Mouse (Mus musculus) heart, adult 8-10 months (tissue): ENCODE results near the gene Lpin1. TPM values are rescaled to one million over a fixed set of nuclear protein-coding genes. Genes with fewer than 3 reads are reported as not detected.

Experiments used
- DNase-seq: peaks from one replicate; pipeline ENCODE4 v3.0.0; 2022; ENCODE audit warnings: low spot score
- total RNA-seq, 4 experiments: library from RNA; stranded (reverse); gene quantifications; 2 replicates each; pipeline ENCODE4 v1.2.4; 2022

The Lpin1 gene
- total RNA-seq, 4 experiments from 2014 or later, result 152 to 176 (median 162) TPM

- DNase-seq, result no peak
These were observed 8.7 kb upstream of the Lpin1 start for GRCm38 (mm10) chr12:16619453-16619852.

GRCm38 (mm10) chr12:16618512-16619274 lies 7.9 kb upstream of the Lpin1 start:
- DNase-seq, result peak; percentile 82

- DNase-seq, result no peak
These were observed 5.0 kb upstream of the Lpin1 start for GRCm38 (mm10) chr12:16615738-16616137.

- no peak for DNase-seq
These were observed 3.8 kb upstream of the Lpin1 start for GRCm38 (mm10) chr12:16614556-16614955.

GRCm38 (mm10) chr12:16605624-16606023 lies 5.1 kb downstream of the Lpin1 start:
- DNase-seq, result no peak

GRCm38 (mm10) chr12:16602271-16602670 lies 8.5 kb downstream of the Lpin1 start:
- DNase-seq, result no peak

- DNase-seq, result no peak
These were observed 10.4 kb downstream of the Lpin1 start for GRCm38 (mm10) chr12:16600374-16600773.

- no peak for DNase-seq
These were observed 11.4 kb downstream of the Lpin1 start for GRCm38 (mm10) chr12:16599359-16599758.

- no peak for DNase-seq
These were observed 17.0 kb downstream of the Lpin1 start for GRCm38 (mm10) chr12:16593761-16594160.

- no peak for DNase-seq
These were observed 17.8 kb downstream of the Lpin1 start for GRCm38 (mm10) chr12:16593014-16593413.

- no peak for DNase-seq
These were observed 18.3 kb downstream of the Lpin1 start for GRCm38 (mm10) chr12:16592451-16592850.

GRCm38 (mm10) chr12:16591453-16592200 lies 19.1 kb downstream of the Lpin1 start:
- peak; percentile 78 for DNase-seq

GRCm38 (mm10) chr12:16589966-16590365 lies 20.8 kb downstream of the Lpin1 start:
- no peak for DNase-seq

- DNase-seq, result peak; percentile 89
These were observed 21.4 kb downstream of the Lpin1 start for GRCm38 (mm10) chr12:16589204-16589949.

- peak; percentile 52 for DNase-seq
These were observed 22.2 kb downstream of the Lpin1 start for GRCm38 (mm10) chr12:16588396-16589042.

- no peak for DNase-seq
These were observed 23.0 kb downstream of the Lpin1 start for GRCm38 (mm10) chr12:16587767-16588166.

- DNase-seq, result no peak
These were observed 23.7 kb downstream of the Lpin1 start for GRCm38 (mm10) chr12:16587111-16587510.

- DNase-seq, result no peak
These were observed 25.8 kb downstream of the Lpin1 start for GRCm38 (mm10) chr12:16584964-16585363.

GRCm38 (mm10) chr12:16584035-16584682 lies 26.6 kb downstream of the Lpin1 start:
- DNase-seq, result no peak

GRCm38 (mm10) chr12:16583313-16583712 lies 27.5 kb downstream of the Lpin1 start:
- DNase-seq, result no peak

- DNase-seq, result no peak
These were observed 30.5 kb downstream of the Lpin1 start for GRCm38 (mm10) chr12:16580306-16580705.
